20 mouse cellular contexts compared by ENCODE assay signal in genomic region chr19:24550778-24551177, GRCm38 (mm10).
"Had no signal": no experiment of that assay in that cellular context is flagged by ENCODE, and none has a peak within 500 bp of the region (broad histone marks: within the 10 kb centered on the region; RNA-seq: fewer than 3 reads in every experiment).

No protein-coding gene starts in this region.

- H3K36me3 ChIP-seq: limb, embryonic 13.5 days; lung, embryonic 15.5 days; midbrain, embryonic 13.5 days; neural tube, embryonic 13.5 days had no signal

- H3K9me3 ChIP-seq: lung, embryonic 15.5 days; midbrain, embryonic 13.5 days had no signal

- H3K27ac ChIP-seq: limb, embryonic 13.5 days; liver, embryonic 12.5 days; liver, embryonic 15.5 days; lung, embryonic 15.5 days; midbrain, embryonic 10.5 days; midbrain, embryonic 13.5 days; neural tube, embryonic 13.5 days had no signal

- H3K27me3 ChIP-seq: liver, embryonic 12.5 days; liver, embryonic 15.5 days; megakaryocyte, embryonic 14.5 days had no signal

- ATAC-seq: liver, embryonic 12.5 days; midbrain, embryonic 13.5 days; midbrain, embryonic 16.5 days had no signal

- H3K4me3 ChIP-seq: limb, embryonic 13.5 days; liver, embryonic 12.5 days; liver, embryonic 15.5 days; lung, embryonic 15.5 days; megakaryocyte, embryonic 14.5 days; midbrain, embryonic 10.5 days; midbrain, embryonic 13.5 days; myocyte; neural tube, embryonic 13.5 days had no signal

- H3K4me2 ChIP-seq: limb, embryonic 13.5 days; liver, embryonic 12.5 days; liver, embryonic 15.5 days; lung, embryonic 15.5 days; midbrain, embryonic 13.5 days; neural tube, embryonic 13.5 days had no signal

- DNase-seq: kidney, postnatal 14 days; kidney, postnatal 4 days; left cerebral cortex, postnatal 4 days; liver; lung, adult 18-20 months; lung, postnatal 10 days; lung, postnatal 36 days; retina, postnatal 1 day; thymus, adult 18-20 months; thymus, postnatal 4 days had no signal

- H3K9ac ChIP-seq: limb, embryonic 13.5 days; liver, embryonic 12.5 days; liver, embryonic 15.5 days; lung, embryonic 15.5 days; midbrain, embryonic 13.5 days; neural tube, embryonic 13.5 days had no signal
